ENCODE assay signal across 9 mouse cellular contexts in the genomic region with DNA sequence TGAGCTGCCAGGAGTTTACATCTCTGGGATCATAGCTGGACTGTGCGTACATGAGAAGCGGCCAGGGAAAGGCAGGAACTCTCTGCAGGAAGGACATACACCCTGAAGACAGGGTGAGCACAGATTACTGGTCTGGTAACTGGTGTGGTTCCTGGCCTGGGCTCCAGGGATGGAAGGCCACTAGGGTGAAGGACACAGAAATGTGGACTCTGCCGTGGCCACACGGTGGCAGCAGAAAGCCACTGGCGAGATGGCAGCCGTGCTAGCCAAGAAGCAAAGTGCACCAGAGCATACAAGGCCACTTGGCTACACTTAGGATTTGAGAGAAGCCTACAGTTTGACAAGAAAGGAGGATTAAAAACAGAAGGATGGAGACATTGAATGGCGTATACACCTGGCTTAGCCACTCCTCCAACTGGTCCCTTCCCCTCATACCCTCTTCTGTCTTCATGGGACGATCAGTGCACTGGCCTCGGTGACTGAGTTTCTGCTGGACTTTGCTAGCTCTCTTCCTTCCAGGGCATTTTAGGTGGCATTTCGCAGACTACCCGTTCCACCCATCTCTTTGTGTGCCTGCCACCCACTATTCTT.
DNase-seq lines count a peak whose midpoint lies in the region; ATAC-seq and TF ChIP-seq lines count a peak whose summit lies in the region.
"Had no signal": no experiment of that assay in that cellular context is flagged by ENCODE, and none has a peak within 500 bp of the region (broad histone marks: within the 10 kb centered on the region; RNA-seq: fewer than 3 reads in every experiment).

No protein-coding gene starts in this region.

- H3K4me1 ChIP-seq in intestine, embryonic 15.5 days (replicated peaks) = no peaks in the 10 kb centered on the region
- H3K4me1 ChIP-seq in midbrain, postnatal 0 days (ENCODE audit: insufficient read depth, low read length) = no peaks in the 10 kb centered on the region

- H3K4me2 ChIP-seq in intestine, embryonic 15.5 days (replicated peaks) = no peak overlapping the region
- H3K4me2 ChIP-seq in midbrain, postnatal 0 days (ENCODE audit: low read depth, low read length, poor library complexity, severe bottlenecking) = no peak overlapping the region

- peak; percentile 92 for TF ChIP-seq CTCF in layer of hippocampus, adult 2 months (conservative IDR thresholded peaks at IDR 0.05)
- peak; percentile 97 for TF ChIP-seq CTCF in midbrain, postnatal 0 days (IDR thresholded peaks at IDR 0.05)

- H3K9me3 ChIP-seq in intestine, embryonic 15.5 days = no peaks in the 10 kb centered on the region
- no peaks in the 10 kb centered on the region for H3K9me3 ChIP-seq in midbrain, postnatal 0 days (ENCODE audit: low read length)
- H3K9me3 ChIP-seq: megakaryocyte, embryonic 14.5 days had no signal

- WGBS in intestine, embryonic 15.5 days = 51% methylated on average over 11 of the region's 11 CpGs
- WGBS in midbrain, postnatal 0 days = 49% methylated on average over 11 of the region's 11 CpGs

- H3K9ac ChIP-seq in intestine, embryonic 15.5 days = no peak overlapping the region
- H3K9ac ChIP-seq in midbrain, postnatal 0 days (replicated peaks; ENCODE audit: low read length, poor library complexity, severe bottlenecking) = no peak overlapping the region

- peak; percentile 43 to 71 for DNase-seq in layer of hippocampus, adult 2 months (ENCODE audit: low spot score in 2 of 2)
- DNase-seq in layer of hippocampus, adult 9-10 months (ENCODE audit: low spot score) = no peak
- DNase-seq in embryo, embryonic 10.5 days (ENCODE audit: low spot score) = peak; percentile 84
- peak; percentile 58 to 64 for DNase-seq in gastrocnemius, postnatal 36 days
- DNase-seq in liver = peak; percentile 74
- DNase-seq in midbrain, postnatal 0 days (ENCODE audit: low spot score) = peak; percentile 82
- peak; percentile 35 to 38 for DNase-seq in spleen, postnatal 36 days (ENCODE audit: low spot score in 2 of 2)

- no peak overlapping the region for H3K27ac ChIP-seq in layer of hippocampus, adult 2 months
- no peak overlapping the region for H3K27ac ChIP-seq in intestine, embryonic 15.5 days
- no peak overlapping the region for H3K27ac ChIP-seq in midbrain, postnatal 0 days (ENCODE audit: low read depth, low read length)

- H3K4me3 ChIP-seq in layer of hippocampus, adult 2 months = no peak overlapping the region
- H3K4me3 ChIP-seq in intestine, embryonic 15.5 days (replicated peaks) = no peak overlapping the region
- H3K4me3 ChIP-seq in midbrain, postnatal 0 days (ENCODE audit: low read depth, low read length) = no peak overlapping the region
- H3K4me3 ChIP-seq: megakaryocyte, embryonic 14.5 days had no signal

- no peaks in the 10 kb centered on the region for H3K27me3 ChIP-seq in intestine, embryonic 15.5 days (replicated peaks)
- no peaks in the 10 kb centered on the region for H3K27me3 ChIP-seq in midbrain, postnatal 0 days (ENCODE audit: insufficient read depth, low read length)

- no peaks in the 10 kb centered on the region for H3K36me3 ChIP-seq in intestine, embryonic 15.5 days
- no peaks in the 10 kb centered on the region for H3K36me3 ChIP-seq in midbrain, postnatal 0 days (ENCODE audit: insufficient read depth, low read length)

- ATAC-seq in intestine, embryonic 15.5 days = peak; percentile 69
- ATAC-seq in midbrain, postnatal 0 days (ENCODE audit: low FRiP score) = peak; percentile 67

- intact Hi-C loops in gastrocnemius, postnatal 36 days (cut with DNase I) = no loop called here
